Mouse (Mus musculus) heart, postnatal 0 days (tissue): Measurements from ENCODE around the gene Hspa4.
A peak's percentile ranks its signal among the peaks of the same experiment; 100 is the strongest.

Source experiments
- CTCF ChIP-seq: IDR thresholded peaks from 2 replicates; pipeline ENCODE4 v1.5.1; 2016; ENCODE audit warnings: antibody characterized with exemption, control low read depth, low read depth
- EP300 ChIP-seq: IDR thresholded peaks from 2 replicates; pipeline ENCODE4 v1.6.1; 2016; ENCODE audit warnings: antibody characterized with exemption, low read depth

GRCm38 (mm10) chr11:53300330-53301166, at the start of gene Hspa4:
- peak; percentile 98 for TF ChIP-seq EP300
- 0 out of 2 replicates have a peak, but pooled peaks have one; percentile 0 for TF ChIP-seq CTCF
